Mouse (Mus musculus) hindlimb bud, embryonic 11.5 days (tissue): ENCODE results near the gene Taf5l.
"Not testable (repeated sequence)": the region's sequence is repeated elsewhere in the genome, so short reads cannot be mapped to it uniquely, and the experiment has no call there.

ENCODE experiments used
- DNase-seq: peaks from one replicate; pipeline ENCODE4 v3.0.0-alpha.2; 2012; ENCODE audit warnings: low read depth, low spot score; ENCODE audit errors: extremely low spot score

The Taf5l gene

GRCm38 (mm10) chr8:124014751-124015150 is 6.4 kb downstream of the Taf5l start:
- DNase-seq: no peak

GRCm38 (mm10) chr8:124014299-124014698 is 6.9 kb downstream of the Taf5l start:
- DNase-seq: not testable (repeated sequence)

- DNase-seq: no peak
These were observed 9.1 kb downstream of the Taf5l start for GRCm38 (mm10) chr8:124011989-124012586.

- DNase-seq: no peak
These were observed 9.6 kb downstream of the Taf5l start for GRCm38 (mm10) chr8:124011580-124011979.

GRCm38 (mm10) chr8:124007829-124008228 is 13.4 kb downstream of the Taf5l start:
- no peak for DNase-seq

GRCm38 (mm10) chr8:124002546-124003108 is 18.6 kb downstream of the Taf5l start:
- DNase-seq: no peak

- DNase-seq: no peak
These were observed 21.6 kb downstream of the Taf5l start for GRCm38 (mm10) chr8:123999568-123999967.

GRCm38 (mm10) chr8:123993997-123994396 is 27.2 kb downstream of the Taf5l start:
- no peak for DNase-seq

GRCm38 (mm10) chr8:123993597-123993996 is 27.6 kb downstream of the Taf5l start:
- no peak for DNase-seq

GRCm38 (mm10) chr8:123992587-123992986 is 28.6 kb downstream of the Taf5l start:
- DNase-seq: no peak

GRCm38 (mm10) chr8:123990277-123991049 is 30.7 kb downstream of the Taf5l start:
- DNase-seq: no peak

- DNase-seq: no peak
These were observed 32.1 kb downstream of the Taf5l start for GRCm38 (mm10) chr8:123989128-123989527.

- no peak for DNase-seq
These were observed 32.6 kb downstream of the Taf5l start for GRCm38 (mm10) chr8:123988605-123989038.

GRCm38 (mm10) chr8:123982826-123983400 is 38.3 kb downstream of the Taf5l start, which contains the start of gene Abcb10:
Abcb10 (minus strand) TSS chr8:123983122.
- DNase-seq: peak; percentile 64

- no peak for DNase-seq
These were observed 38.9 kb downstream of the Taf5l start for GRCm38 (mm10) chr8:123982291-123982793.

- no peak for DNase-seq
These were observed 39.5 kb downstream of the Taf5l start for GRCm38 (mm10) chr8:123981674-123982073.

- DNase-seq: no peak
These were observed 41.0 kb downstream of the Taf5l start for GRCm38 (mm10) chr8:123980239-123980638.

- DNase-seq: no peak
These were observed 42.3 kb downstream of the Taf5l start for GRCm38 (mm10) chr8:123978926-123979325.

GRCm38 (mm10) chr8:123978166-123978838 is 42.9 kb downstream of the Taf5l start:
- no peak for DNase-seq

- no peak for DNase-seq
These were observed 43.7 kb downstream of the Taf5l start for GRCm38 (mm10) chr8:123977499-123977898.

GRCm38 (mm10) chr8:123973495-123973894 is 47.7 kb downstream of the Taf5l start:
- DNase-seq: no peak
